Mouse (Mus musculus) ES-Bruce4 (cell line): ENCODE results near the gene Hdac4. TPM values are rescaled to one million over a fixed set of nuclear protein-coding genes. Genes with fewer than 3 reads are reported as not detected.

Experiments
- H3K27ac ChIP-seq: 2 replicates; pipeline ENCODE4 v1.5.1; 2012; ENCODE audit warnings: low read length, inconsistent platforms; ENCODE audit not compliant: insufficient read depth
- H3K27me3 ChIP-seq: 2 replicates; pipeline ENCODE4 v1.6.1; 2012; ENCODE audit warnings: mild to moderate bottlenecking, low read length, inconsistent platforms; ENCODE audit not compliant: control insufficient read depth, poor library complexity, insufficient read depth, severe bottlenecking
- H3K36me3 ChIP-seq: 2 replicates; pipeline ENCODE4 v1.6.1; 2012; ENCODE audit warnings: inconsistent platforms, mild to moderate bottlenecking, low read length, moderate library complexity; ENCODE audit not compliant: control insufficient read depth, poor library complexity, insufficient read depth, severe bottlenecking
- H3K4me1 ChIP-seq: one replicate; pipeline ENCODE4 v1.8.1; 2011; ENCODE audit warnings: low read length; ENCODE audit not compliant: control insufficient read depth, insufficient read depth
- H3K4me3 ChIP-seq: 2 replicates; pipeline ENCODE4 v1.5.1; 2011; ENCODE audit warnings: low read depth, mild to moderate bottlenecking, low read length
- H3K9ac ChIP-seq: 2 replicates; pipeline ENCODE4 v1.6.1; 2012; ENCODE audit warnings: low read depth, mild to moderate bottlenecking, inconsistent platforms; ENCODE audit not compliant: poor library complexity, severe bottlenecking
- H3K9me3 ChIP-seq: replicated peaks from 2 replicates; pipeline ENCODE4 v1.6.1; 2012; ENCODE audit warnings: mild to moderate bottlenecking, low read length, inconsistent platforms; ENCODE audit not compliant: control insufficient read depth, poor library complexity, insufficient read depth, severe bottlenecking
- CTCF ChIP-seq: IDR thresholded peaks from one replicate; pipeline ENCODE4 v1.8.1; 2011; ENCODE audit warnings: low read depth, low read length
- EP300 ChIP-seq: IDR thresholded peaks from 2 replicates; pipeline ENCODE4 v1.6.1; 2011; ENCODE audit warnings: low read depth, low read length; ENCODE audit not compliant: insufficient read depth
- POLR2A ChIP-seq: IDR thresholded peaks from one replicate; pipeline ENCODE4 v1.8.1; 2011; ENCODE audit warnings: low read length; ENCODE audit not compliant: insufficient read depth
- polyA plus RNA-seq: library from polyadenylated mRNA; stranded (reverse); fragments of >200 nt; gene quantifications from 2 replicates; pipeline ENCODE4 v1.2.4, GENCODE M21; 2011; ENCODE audit warnings: low read depth; ENCODE audit not compliant: missing spikeins, insufficient read depth, insufficient read length

The Hdac4 gene
- polyA plus RNA-seq, 1 experiment = 27.5 TPM

GRCm38 (mm10) chr1:91959891-91960290 lies 235.6 kb downstream of the Hdac4 start:
- TF ChIP-seq POLR2A = no peak
- Histone ChIP-seq H3K36me3 (peaks cover 21% of the 10 kb centered on the region), H3K9me3 (no peaks in the 10 kb centered on the region), H3K27ac (no peak overlapping the region), H3K4me1 (peaks cover 3% of the 10 kb centered on the region), H3K27me3 (no peaks in the 10 kb centered on the region), H3K9ac (no peak overlapping the region), H3K4me3 (no peak overlapping the region)

- Histone ChIP-seq H3K36me3 (peaks cover 21% of the 10 kb centered on the region), H3K27ac (no peak overlapping the region), H3K9ac (no peak overlapping the region), H3K9me3 (no peaks in the 10 kb centered on the region), H3K4me3 (no peak overlapping the region), H3K27me3 (no peaks in the 10 kb centered on the region), H3K4me1 (peaks cover 3% of the 10 kb centered on the region)
- TF ChIP-seq POLR2A = no peak
- TF ChIP-seq EP300 = no peak
- TF ChIP-seq CTCF = no peak
Measured at GRCm38 (mm10) chr1:91959044-91959443, 236.5 kb downstream of the Hdac4 start.

GRCm38 (mm10) chr1:91956229-91956628 lies 239.3 kb downstream of the Hdac4 start:
- Histone ChIP-seq H3K36me3 (peaks cover 21% of the 10 kb centered on the region), H3K4me1 (no peaks in the 10 kb centered on the region)

GRCm38 (mm10) chr1:91954954-91955353 lies 240.5 kb downstream of the Hdac4 start:
- Histone ChIP-seq H3K4me3 (no peak overlapping the region), H3K27me3 (no peaks in the 10 kb centered on the region), H3K36me3 (peaks cover 19% of the 10 kb centered on the region), H3K9ac (no peak overlapping the region), H3K27ac (no peak overlapping the region), H3K4me1 (no peaks in the 10 kb centered on the region), H3K9me3 (no peaks in the 10 kb centered on the region)
- TF ChIP-seq EP300 (no peak), CTCF (no peak), POLR2A (no peak)

More at GRCm38 (mm10) chr1:91956229-91956628, 239.3 kb downstream of the Hdac4 start:
- TF ChIP-seq POLR2A = no peak
- TF ChIP-seq EP300 = no peak
- no peak for TF ChIP-seq CTCF
- H3K9ac ChIP-seq = no peak overlapping the region
- H3K4me3 ChIP-seq = no peak overlapping the region
- H3K9me3 ChIP-seq = no peaks in the 10 kb centered on the region
- no peaks in the 10 kb centered on the region for H3K27me3 ChIP-seq
- H3K27ac ChIP-seq = no peak overlapping the region

- Histone ChIP-seq H3K9me3 (no peaks in the 10 kb centered on the region), H3K27me3 (no peaks in the 10 kb centered on the region), H3K4me3 (no peak overlapping the region), H3K27ac (no peak overlapping the region), H3K36me3 (peaks cover 14% of the 10 kb centered on the region), H3K9ac (no peak overlapping the region), H3K4me1 (no peaks in the 10 kb centered on the region)
- TF ChIP-seq POLR2A (no peak), EP300 (no peak), CTCF (no peak)
Measured at GRCm38 (mm10) chr1:91952912-91953311, 242.6 kb downstream of the Hdac4 start.

- no peak overlapping the region for H3K27ac ChIP-seq
- TF ChIP-seq POLR2A (no peak), CTCF (no peak), EP300 (no peak)
Measured at GRCm38 (mm10) chr1:91947441-91947840, 248.1 kb downstream of the Hdac4 start.

More at GRCm38 (mm10) chr1:91947441-91947840, 248.1 kb downstream of the Hdac4 start:
- H3K4me3 ChIP-seq = no peak overlapping the region
- H3K27me3 ChIP-seq = no peaks in the 10 kb centered on the region
- no peak overlapping the region for H3K9ac ChIP-seq
- H3K4me1 ChIP-seq = no peaks in the 10 kb centered on the region
- no peaks in the 10 kb centered on the region for H3K9me3 ChIP-seq
- H3K36me3 ChIP-seq = no peaks in the 10 kb centered on the region; the same call in 1 of the 2 replicates
